Mouse (Mus musculus) lung, adult 2 months (tissue): Measurements from ENCODE around the gene Mfsd9.

Source experiments
- CTCF ChIP-seq: fragments of 200-500 bp; IDR thresholded peaks from 2 replicates; pipeline ENCODE4 v1.5.1; 2011; ENCODE audit warnings: mild to moderate bottlenecking, low read length, control low read depth; ENCODE audit not compliant: insufficient read depth
- POLR2A ChIP-seq: fragments of 200-500 bp; IDR thresholded peaks from 2 replicates; pipeline ENCODE4 v1.6.1; 2011; ENCODE audit warnings: low read depth, mild to moderate bottlenecking, control low read depth, low read length, borderline replicate concordance; ENCODE audit errors: extremely low read depth

- TF ChIP-seq CTCF (no peak), POLR2A (no peak)
These were observed 13.7 kb downstream of the Mfsd9 start for GRCm38 (mm10) chr1:40776763-40777162.
